Mouse (Mus musculus): ENCODE data around the gene Abo.
A peak's percentile ranks its signal among the peaks of the same experiment; 100 is the strongest.
"Not testable (repeated sequence)": the region's sequence is repeated elsewhere in the genome, so short reads cannot be mapped to it uniquely, and the experiment has no call there.

The Abo gene

DNA sequence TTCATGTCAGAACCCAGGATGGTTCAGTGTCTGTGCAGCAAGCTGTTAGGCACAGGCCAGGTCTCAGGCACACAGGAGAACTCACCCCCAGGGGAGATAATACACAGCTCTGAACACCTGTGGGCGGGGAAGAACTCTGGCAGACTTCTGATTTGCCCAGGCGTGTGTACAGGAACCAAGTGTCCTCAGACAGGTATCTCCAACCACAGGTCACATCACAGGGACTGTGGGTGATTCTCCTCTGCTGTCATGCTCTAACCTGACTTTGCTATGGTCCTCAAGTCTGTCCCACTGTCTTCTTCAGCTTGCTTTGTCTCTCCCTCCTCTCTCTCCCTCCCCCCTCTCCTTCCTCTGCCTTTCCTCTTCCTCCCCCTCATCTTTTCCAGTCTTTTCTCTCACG is at the start of gene Abo:
Abo (minus strand) TSS at position 101 of the 400 bp plus-strand sequence.
- no peak for ATAC-seq (ENCODE audit: insufficient number of reproducible peaks, low FRiP score, low TSS enrichment)

- ATAC-seq (ENCODE audit: insufficient number of reproducible peaks, low FRiP score, low TSS enrichment) = no peak
These were observed 49.6 kb upstream of the Abo start for GRCm38 (mm10) chr2:26914148-26914941.

GRCm38 (mm10) chr2:26913416-26914147 is 48.8 kb upstream of the Abo start:
- no peak for ATAC-seq (ENCODE audit: insufficient number of reproducible peaks, low FRiP score, low TSS enrichment)

- ATAC-seq (ENCODE audit: insufficient number of reproducible peaks, low FRiP score, low TSS enrichment) = no peak
These were observed 47.5 kb upstream of the Abo start for GRCm38 (mm10) chr2:26912253-26912770.

DNA sequence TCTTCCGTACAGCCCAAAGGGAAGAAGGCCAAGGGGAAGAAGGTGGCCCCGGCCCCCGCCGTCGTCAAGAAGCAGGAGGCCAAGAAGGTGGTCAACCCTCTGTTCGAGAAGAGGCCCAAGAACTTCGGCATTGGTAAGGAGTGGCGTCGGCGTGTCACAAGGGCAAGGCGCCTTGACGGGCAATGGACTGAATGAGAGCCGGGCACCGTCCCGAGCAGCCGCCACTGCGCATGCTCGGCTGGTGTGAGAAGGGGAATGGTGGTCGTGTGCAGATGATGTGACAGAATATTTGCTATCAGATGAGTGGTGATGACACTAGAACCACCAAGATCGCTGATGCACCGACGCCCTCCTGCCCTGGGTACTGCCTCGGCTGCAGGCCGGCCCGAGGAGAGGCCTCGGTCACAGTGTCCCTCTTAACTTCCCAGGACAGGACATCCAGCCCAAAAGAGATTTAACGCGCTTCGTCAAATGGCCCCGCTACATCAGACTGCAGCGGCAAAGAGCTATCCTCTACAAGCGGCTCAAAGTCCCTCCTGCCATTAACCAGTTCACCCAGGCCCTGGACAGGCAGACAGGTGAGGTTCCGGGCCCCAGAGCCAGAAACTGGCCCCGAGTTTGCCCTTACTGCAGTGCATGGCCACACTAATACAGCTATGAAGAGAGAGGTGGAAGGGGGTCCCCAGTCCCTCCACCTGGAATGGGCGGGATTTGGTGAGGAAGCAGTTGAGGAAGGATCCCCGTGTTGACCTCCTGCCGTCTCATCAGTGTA is 46.4 kb upstream of the Abo start:
- peak; percentile 16; the same call in 1 of the 2 replicates for ATAC-seq (ENCODE audit: insufficient number of reproducible peaks, low FRiP score, low TSS enrichment)

DNA sequence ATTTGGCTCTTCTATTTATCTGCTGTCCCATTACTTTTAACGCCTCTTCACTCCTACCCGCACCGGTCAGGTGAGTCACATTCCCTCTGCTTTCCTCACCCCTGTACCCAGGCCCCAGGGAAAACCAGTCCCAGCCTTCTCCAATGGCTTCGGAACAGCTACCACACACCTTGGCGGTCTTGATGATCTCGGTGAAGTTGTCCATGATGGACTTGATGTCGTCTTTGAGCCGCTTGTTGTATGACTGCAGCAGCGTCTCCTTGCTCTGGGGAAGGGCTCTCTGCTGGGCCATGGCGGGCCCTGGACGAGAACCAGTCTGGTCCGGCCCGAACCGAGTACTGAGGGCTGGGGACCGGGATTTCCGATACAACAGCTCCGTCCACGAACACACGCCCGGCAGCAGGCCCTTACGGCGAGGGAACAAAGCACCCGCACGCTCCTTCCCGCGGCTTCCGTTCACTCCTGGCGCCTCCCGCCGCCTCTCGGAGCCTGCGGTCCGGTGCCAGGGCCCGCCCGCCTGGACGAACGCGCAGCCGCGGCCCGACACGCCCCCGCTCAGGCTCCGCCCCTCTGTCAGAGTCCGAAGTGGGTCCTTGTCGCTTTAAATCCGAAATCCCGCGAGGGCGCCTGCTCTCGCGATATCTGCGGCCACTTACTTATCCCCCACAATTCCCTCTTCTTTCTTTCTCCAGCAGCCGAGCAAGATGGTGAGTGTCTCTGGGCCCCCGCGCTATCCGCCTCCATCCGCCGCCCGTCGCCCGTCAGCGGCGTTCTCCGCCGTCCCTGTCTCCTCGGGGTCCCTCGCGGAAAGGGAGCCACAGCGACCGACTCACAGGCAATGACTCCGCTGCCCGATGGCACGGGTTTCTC is 45.6 kb upstream of the Abo start, which contains the start of the genes Med22 and Rpl7a:
Med22 (minus strand) TSS at position 554 of the 870 bp plus-strand sequence.
Rpl7a (plus strand) TSS at position 641 of the 870 bp plus-strand sequence.
- peak; percentile 85 for ATAC-seq (ENCODE audit: insufficient number of reproducible peaks, low FRiP score, low TSS enrichment)

DNA sequence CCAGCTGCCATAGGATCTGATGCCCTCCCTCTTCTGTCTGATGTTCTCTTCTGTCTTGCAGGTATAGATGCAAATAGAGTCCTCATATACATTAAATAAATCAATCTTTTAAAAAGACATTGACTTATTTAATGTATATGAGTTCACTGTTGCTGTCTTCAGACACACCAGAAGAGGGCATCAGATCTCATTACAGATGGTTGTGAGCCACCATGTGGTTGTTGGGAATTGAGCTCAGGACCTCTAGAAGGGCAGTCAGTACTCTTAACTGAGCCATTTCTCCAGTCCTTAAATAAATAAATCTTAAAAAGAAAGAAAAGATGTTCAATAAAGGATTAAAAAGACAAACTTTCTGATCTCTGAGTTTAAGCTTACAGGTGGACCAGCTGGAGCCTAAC is 44.6 kb upstream of the Abo start:
- no peak for ATAC-seq (ENCODE audit: insufficient number of reproducible peaks, low FRiP score, low TSS enrichment)

GRCm38 (mm10) chr2:26908710-26909386 is 44.1 kb upstream of the Abo start:
- no peak for ATAC-seq (ENCODE audit: insufficient number of reproducible peaks, low FRiP score, low TSS enrichment)

DNA sequence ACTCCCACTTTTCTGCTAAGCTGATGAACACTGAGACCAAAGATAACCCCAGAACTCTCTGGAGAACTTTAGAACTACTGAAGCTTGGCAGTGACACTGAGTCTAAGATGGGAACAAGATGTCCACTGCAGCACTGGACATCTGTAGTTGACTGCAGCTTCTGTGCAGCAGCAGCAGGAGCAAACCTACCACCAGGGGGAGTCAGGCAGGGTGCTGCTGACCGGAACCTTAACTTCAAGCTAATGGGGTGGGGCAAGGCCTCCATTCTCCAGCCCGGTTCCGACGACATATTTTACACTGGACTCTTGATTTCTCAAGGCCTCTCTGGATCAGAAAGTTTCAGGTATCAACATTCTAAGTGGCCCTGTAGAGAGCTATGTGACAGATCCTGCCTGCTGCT is 42.3 kb upstream of the Abo start:
- no peak for ATAC-seq (ENCODE audit: insufficient number of reproducible peaks, low FRiP score, low TSS enrichment)

DNA sequence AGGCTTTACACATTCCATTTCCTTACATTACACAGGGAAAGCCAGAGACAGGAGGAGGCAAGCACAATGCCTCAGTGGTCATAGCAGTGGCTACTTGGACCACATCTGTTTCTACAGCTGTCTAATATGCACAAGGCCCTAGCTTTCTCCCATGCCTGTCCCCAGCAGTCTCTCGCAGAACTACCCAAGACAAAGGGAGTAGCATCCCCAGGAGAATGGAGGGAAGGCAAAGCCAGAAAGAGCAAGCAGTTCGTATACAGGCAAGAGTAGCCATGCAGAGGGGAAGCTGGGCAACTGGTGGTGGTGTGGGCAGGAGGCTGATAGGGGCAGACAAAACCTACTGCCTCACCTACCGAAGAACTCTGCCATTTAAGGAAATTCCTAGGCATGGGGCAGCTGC is 41.7 kb upstream of the Abo start:
- ATAC-seq (ENCODE audit: insufficient number of reproducible peaks, low FRiP score, low TSS enrichment) = no peak

GRCm38 (mm10) chr2:26905936-26906335 is 41.2 kb upstream of the Abo start:
- ATAC-seq (ENCODE audit: insufficient number of reproducible peaks, low FRiP score, low TSS enrichment) = no peak

GRCm38 (mm10) chr2:26903311-26903710 is 38.5 kb upstream of the Abo start:
- no peak for ATAC-seq (ENCODE audit: insufficient number of reproducible peaks, low FRiP score, low TSS enrichment)

DNA sequence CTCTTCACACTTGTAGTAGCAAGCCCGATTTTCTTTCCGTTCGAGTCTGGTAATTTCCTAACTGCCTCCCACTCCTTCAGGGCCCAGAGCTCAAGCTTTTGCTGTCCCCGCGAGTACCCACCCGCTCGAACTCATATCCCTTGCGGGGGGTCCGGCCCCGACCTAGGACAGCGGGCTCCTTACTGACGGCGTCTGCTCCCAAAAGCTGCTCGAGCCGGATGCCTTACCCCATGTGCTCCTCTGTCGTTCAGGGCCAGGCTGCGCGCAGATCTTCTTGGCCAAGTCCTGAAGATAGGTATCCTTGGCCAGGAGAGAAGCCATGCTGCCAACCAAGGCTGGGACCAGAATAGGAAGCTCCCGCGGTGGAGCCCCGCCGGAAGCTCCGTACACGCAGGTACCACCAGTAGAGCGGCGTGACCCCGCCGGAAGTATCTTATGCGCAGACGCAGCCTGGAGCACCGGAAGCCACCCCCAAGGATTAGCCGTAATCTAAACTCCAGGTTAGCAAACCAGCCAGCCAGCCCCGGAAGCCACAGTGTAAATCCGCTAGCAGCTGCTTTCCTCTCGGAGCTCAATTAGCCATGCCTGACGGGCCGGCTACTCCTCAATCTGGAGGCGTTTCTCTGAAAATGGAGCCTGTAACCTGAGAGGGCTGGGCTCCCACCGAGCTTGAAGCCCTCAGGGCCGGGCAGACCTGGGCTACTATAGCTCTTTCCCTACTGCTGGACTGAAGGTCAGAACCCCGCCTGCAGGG is 37.9 kb upstream of the Abo start, which contains the start of gene Surf6:
Surf6 (minus strand) TSS at position 413 of the 754 bp plus-strand sequence.
- peak; percentile 90 for ATAC-seq (ENCODE audit: insufficient number of reproducible peaks, low FRiP score, low TSS enrichment)

DNA sequence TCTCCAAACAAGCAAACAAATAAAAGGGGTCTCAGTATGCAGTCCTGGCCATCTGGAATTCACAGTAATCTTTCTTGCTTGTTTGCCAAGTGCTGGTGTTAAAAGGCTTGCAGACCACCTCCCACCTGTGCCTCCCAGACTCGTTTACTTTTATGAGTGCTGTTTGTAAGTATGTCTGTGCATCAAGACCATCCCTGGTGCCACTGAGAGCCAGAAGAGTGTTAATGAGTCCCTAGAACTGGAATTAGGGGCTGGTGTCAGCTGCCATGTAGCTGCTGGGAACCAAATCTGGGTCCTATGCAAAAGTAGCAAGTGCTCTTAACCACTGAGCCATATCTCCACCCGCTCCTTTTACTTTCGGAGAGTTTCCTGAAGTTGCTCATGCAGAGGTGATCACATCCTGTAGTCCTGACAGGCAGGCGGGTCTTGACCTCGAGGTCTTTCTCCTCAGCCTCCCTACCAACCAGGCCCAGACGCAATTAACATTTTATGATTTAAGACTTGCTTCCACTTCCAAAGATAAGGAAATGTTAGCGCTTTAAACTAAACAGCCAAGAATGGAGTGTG is 37.1 kb upstream of the Abo start:
- no peak for ATAC-seq (ENCODE audit: insufficient number of reproducible peaks, low FRiP score, low TSS enrichment)

- no peak for ATAC-seq (ENCODE audit: insufficient number of reproducible peaks, low FRiP score, low TSS enrichment)
These were observed 36.0 kb upstream of the Abo start for GRCm38 (mm10) chr2:26900731-26901130.

GRCm38 (mm10) chr2:26895898-26896297 is 31.1 kb upstream of the Abo start:
- ATAC-seq (ENCODE audit: insufficient number of reproducible peaks, low FRiP score, low TSS enrichment) = no peak

- ATAC-seq (ENCODE audit: insufficient number of reproducible peaks, low FRiP score, low TSS enrichment) = not testable (repeated sequence)
These were observed 21.4 kb upstream of the Abo start for GRCm38 (mm10) chr2:26886170-26886569.

DNA sequence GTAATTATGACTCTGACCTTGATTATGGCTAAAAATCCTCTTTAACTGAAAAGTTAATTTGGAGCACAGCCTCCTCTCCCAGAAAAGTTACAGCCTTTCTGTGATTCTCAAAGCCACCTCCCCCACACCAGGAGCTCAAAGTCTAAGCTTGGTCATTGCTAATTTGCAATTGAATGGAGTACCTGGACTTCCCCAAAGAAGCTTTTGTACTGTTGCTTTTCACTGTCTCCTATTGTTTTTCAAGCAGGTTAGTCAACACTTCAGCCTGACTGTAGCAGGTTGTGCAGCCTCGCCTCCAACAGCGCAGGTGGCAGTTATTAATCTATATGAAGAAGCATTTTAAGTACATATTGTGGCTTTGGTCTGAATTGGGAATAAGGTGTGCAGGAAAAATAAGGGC is 20.8 kb upstream of the Abo start:
- ATAC-seq (ENCODE audit: insufficient number of reproducible peaks, low FRiP score, low TSS enrichment) = not testable (repeated sequence)

All from cerebellum, adult (tissue).